Mouse (Mus musculus) midbrain, embryonic 14.5 days (tissue): ENCODE measurements around the gene Psmc3ip. TPM values are rescaled to one million over a fixed set of nuclear protein-coding genes. Genes with fewer than 3 reads are reported as not detected.
A peak's percentile ranks its signal among the peaks of the same experiment; 100 is the strongest.
"Not testable (repeated sequence)": the region's sequence is repeated elsewhere in the genome, so short reads cannot be mapped to it uniquely, and the experiment has no call there.

Source experiments
- ATAC-seq: fragments of 200-750 bp; cut with Nextera tagmentation; 2 replicates; pipeline ENCODE4 v1.8.0; 2017; ENCODE audit warnings: moderate number of reproducible peaks, moderate library complexity; ENCODE audit not compliant: low FRiP score, low TSS enrichment
- DNase-seq: peaks from one replicate; pipeline ENCODE4 v3.0.0-alpha.2; 2015
- H3K27ac ChIP-seq: fragments of 300-500 bp; sonication (generic); replicated peaks from 2 replicates; pipeline ENCODE4 v1.5.1; 2014; ENCODE audit warnings: mild to moderate bottlenecking, low read depth, low read length, moderate library complexity
- H3K27me3 ChIP-seq: fragments of 300-500 bp; sonication (generic); 2 replicates; pipeline ENCODE4 v1.6.1; 2014; ENCODE audit warnings: low read length, control low read depth, mixed read lengths; ENCODE audit not compliant: control insufficient read depth, insufficient read depth
- H3K36me3 ChIP-seq: fragments of 300-500 bp; sonication (generic); 2 replicates; pipeline ENCODE4 v1.6.1; 2014; ENCODE audit warnings: low read length, control low read depth; ENCODE audit not compliant: control insufficient read depth, insufficient read depth
- H3K4me1 ChIP-seq: fragments of 300-500 bp; sonication (generic); 2 replicates; pipeline ENCODE4 v1.6.1; 2014; ENCODE audit warnings: mild to moderate bottlenecking, antibody characterized with exemption, low read length, control low read depth; ENCODE audit not compliant: control insufficient read depth, insufficient read depth
- H3K4me2 ChIP-seq: fragments of 300-500 bp; sonication (generic); 2 replicates; pipeline ENCODE4 v1.6.1; 2014; ENCODE audit warnings: mild to moderate bottlenecking, low read length, moderate library complexity
- H3K4me3 ChIP-seq: fragments of 300-500 bp; sonication (generic); replicated peaks from 2 replicates; pipeline ENCODE4 v1.5.1; 2014; ENCODE audit warnings: low read depth, low read length
- H3K9ac ChIP-seq: fragments of 300-500 bp; sonication (generic); replicated peaks from 2 replicates; pipeline ENCODE4 v1.6.1; 2014; ENCODE audit warnings: mild to moderate bottlenecking, low read length, moderate library complexity
- H3K9me3 ChIP-seq: fragments of 300-500 bp; sonication (generic); 2 replicates; pipeline ENCODE4 v1.6.1; 2016; ENCODE audit warnings: low read length, control low read depth, mixed read lengths; ENCODE audit not compliant: control insufficient read depth
- WGBS: fragments of 180-500 bp; shearing (Covaris S2); extraction: QIAGEN DNeasy Blood & Tissue Kit; methylation state at CpG from one replicate; pipeline ENCODE4 v1.1.7; 2014; 5-methylcytosine and 5-hydroxymethylcytosine counted together
- polyA plus RNA-seq: library from polyadenylated mRNA; unstranded; fragments of >200 nt; fragmentation: Nextera tagmentation; extraction: Ambion mirVana; gene quantifications from 2 replicates; pipeline ENCODE4 v1.2.1, GENCODE M21; 2014

The Psmc3ip gene
- polyA plus RNA-seq, 1 experiment from 2014 or later, result 19.2 TPM

DNA sequence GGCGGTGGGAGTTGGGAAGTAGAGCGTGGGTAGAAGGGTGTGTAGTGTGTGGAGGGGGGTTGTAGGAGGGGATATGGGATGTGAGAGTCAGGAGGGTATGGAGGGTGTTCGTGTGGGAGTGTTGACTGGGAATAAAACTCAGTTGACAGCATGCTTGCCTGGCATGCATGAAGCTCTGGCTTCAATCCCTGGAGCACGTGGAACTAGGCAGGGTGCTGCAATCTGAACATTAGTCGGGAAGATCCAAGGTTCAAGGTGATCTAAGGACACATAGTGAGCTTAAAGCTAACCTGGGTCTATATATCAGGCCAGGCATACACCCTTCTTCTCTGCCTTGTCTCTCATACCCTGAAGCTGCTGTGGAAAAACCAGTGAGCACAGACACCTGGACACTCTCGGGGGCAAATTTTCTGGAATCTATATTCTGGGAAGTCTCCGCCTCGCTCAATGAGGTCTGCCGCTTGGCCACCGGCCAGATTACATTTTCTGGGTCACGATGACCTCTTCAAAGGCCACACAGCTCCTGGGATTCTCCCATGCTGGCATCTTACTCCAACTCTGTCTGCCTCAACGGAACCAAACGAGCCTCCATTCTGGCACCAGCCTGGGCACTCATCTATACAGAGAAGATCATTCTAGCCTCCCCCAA lies 39.1 kb upstream of the Psmc3ip start:
- ATAC-seq, result no peak
- no peaks in the 10 kb centered on the region for H3K9me3 ChIP-seq
- no peak for DNase-seq
- H3K36me3 ChIP-seq, result no peaks in the 10 kb centered on the region
- no peak overlapping the region for H3K27ac ChIP-seq
- H3K27me3 ChIP-seq, result no peaks in the 10 kb centered on the region
- H3K4me3 ChIP-seq, result no peak overlapping the region
- H3K4me2 ChIP-seq, result no peak overlapping the region
- H3K4me1 ChIP-seq, result no peaks in the 10 kb centered on the region
- 86% methylated on average over 13 of the region's 13 CpGs for WGBS
- no peak overlapping the region for H3K9ac ChIP-seq

DNA sequence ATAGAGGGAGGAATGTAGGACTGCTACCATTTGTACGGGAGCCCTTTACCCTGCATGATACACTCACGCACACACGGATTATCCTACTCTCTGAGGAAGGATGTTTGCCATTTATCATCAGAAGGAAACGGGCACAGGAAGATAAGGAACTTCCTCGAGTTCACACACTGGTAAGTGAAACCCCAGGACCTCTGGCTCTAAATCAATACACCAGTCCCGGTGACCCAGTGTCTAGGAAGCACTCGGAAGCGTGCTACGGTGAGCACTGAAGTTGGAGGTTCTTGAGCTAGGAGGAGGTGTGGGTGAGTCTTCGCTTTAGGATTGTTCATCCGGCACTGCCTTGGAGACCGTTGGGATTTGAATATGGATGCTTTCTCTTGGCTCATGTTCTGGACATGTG lies 37.8 kb upstream of the Psmc3ip start:
- no peak overlapping the region for H3K27ac ChIP-seq
- H3K4me1 ChIP-seq, result no peaks in the 10 kb centered on the region
- no peak overlapping the region for H3K9ac ChIP-seq
- ATAC-seq (no peak), DNase-seq (no peak)
- WGBS, result 89% methylated on average over 12 of the region's 12 CpGs
- no peak overlapping the region for H3K4me2 ChIP-seq
- no peaks in the 10 kb centered on the region for H3K27me3 ChIP-seq
- H3K36me3 ChIP-seq, result no peaks in the 10 kb centered on the region
- H3K4me3 ChIP-seq, result no peak overlapping the region
- H3K9me3 ChIP-seq, result no peaks in the 10 kb centered on the region

- H3K4me1 ChIP-seq, result no peaks in the 10 kb centered on the region
- ATAC-seq (no peak), DNase-seq (peak; percentile 34)
- no peaks in the 10 kb centered on the region for H3K9me3 ChIP-seq
- H3K9ac ChIP-seq, result no peak overlapping the region
- H3K27ac ChIP-seq, result no peak overlapping the region
- H3K36me3 ChIP-seq, result peaks cover 2% of the 10 kb centered on the region
- H3K4me2 ChIP-seq, result no peak overlapping the region
- 86% methylated on average over 6 of the region's 6 CpGs for WGBS
- H3K4me3 ChIP-seq, result no peak overlapping the region
- no peaks in the 10 kb centered on the region for H3K27me3 ChIP-seq
Measured at GRCm38 (mm10) chr11:101131701-101132100, 36.5 kb upstream of the Psmc3ip start.

- no peak for ATAC-seq
- Histone ChIP-seq H3K9me3 (no peaks in the 10 kb centered on the region), H3K36me3 (peaks cover 7% of the 10 kb centered on the region), H3K4me3 (no peak overlapping the region), H3K4me2 (no peak overlapping the region), H3K27ac (no peak overlapping the region), H3K9ac (no peak overlapping the region), H3K4me1 (no peaks in the 10 kb centered on the region), H3K27me3 (no peaks in the 10 kb centered on the region)
- WGBS, result 95% methylated on average over 2 of the region's 2 CpGs
- no peak for DNase-seq
Measured at GRCm38 (mm10) chr11:101131187-101131586, 36.0 kb upstream of the Psmc3ip start.

DNA sequence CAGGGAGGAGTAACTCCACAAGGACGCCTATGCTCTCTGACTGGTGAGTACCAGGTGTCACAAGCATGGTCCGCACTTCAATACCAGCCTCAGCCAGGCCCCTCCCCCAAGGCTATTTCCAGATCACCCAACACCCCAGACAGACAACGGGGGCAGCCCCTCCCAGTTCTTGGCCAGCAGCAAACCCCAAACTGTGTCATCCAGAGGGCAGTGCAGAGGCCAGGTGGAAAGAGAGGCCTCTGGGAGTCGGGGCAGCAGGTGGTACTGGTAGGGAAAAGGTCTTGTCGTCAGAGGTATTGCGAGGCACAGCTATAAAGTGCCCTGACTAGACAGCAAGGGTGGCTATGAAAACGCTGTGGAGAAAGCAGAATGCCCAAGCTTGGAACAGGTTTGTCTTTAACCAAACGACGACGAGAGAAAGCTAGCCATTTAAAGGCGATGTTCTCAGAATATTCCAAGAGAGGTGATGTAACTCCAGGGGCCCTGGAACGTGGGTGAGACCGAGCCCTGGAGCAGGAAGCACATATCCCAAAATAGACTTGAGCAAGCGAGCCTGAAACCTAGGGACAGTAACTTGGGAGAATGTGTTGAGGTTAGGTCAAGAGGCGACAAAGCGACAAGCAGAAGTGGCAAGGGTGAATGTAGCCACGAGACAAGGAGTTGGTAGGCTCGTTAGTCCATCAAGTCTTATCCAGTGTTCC lies 35.0 kb upstream of the Psmc3ip start:
- no peak for DNase-seq

GRCm38 (mm10) chr11:101128996-101129577 lies 33.9 kb upstream of the Psmc3ip start:
- Histone ChIP-seq H3K4me3 (no peak overlapping the region), H3K27me3 (no peaks in the 10 kb centered on the region), H3K36me3 (peaks cover 16% of the 10 kb centered on the region), H3K9ac (no peak overlapping the region), H3K4me1 (no peaks in the 10 kb centered on the region), H3K4me2 (no peak overlapping the region), H3K9me3 (no peaks in the 10 kb centered on the region), H3K27ac (no peak overlapping the region)
- WGBS, result 86% methylated on average over 11 of the region's 11 CpGs
- DNase-seq (no peak), ATAC-seq (no peak)

More for the DNA sequence above, 35.0 kb upstream of the Psmc3ip start:
- Histone ChIP-seq H3K9me3 (no peaks in the 10 kb centered on the region), H3K4me3 (no peak overlapping the region), H3K4me1 (no peaks in the 10 kb centered on the region), H3K4me2 (no peak overlapping the region), H3K27me3 (no peaks in the 10 kb centered on the region), H3K9ac (no peak overlapping the region), H3K36me3 (peaks cover 16% of the 10 kb centered on the region), H3K27ac (no peak overlapping the region)
- WGBS, result 54% methylated on average over 18 of the region's 18 CpGs
- no peak for ATAC-seq

GRCm38 (mm10) chr11:101127075-101127474 lies 31.8 kb upstream of the Psmc3ip start:
- DNase-seq (no peak), ATAC-seq (no peak)
- H3K36me3 ChIP-seq, result peaks cover 29% of the 10 kb centered on the region
- H3K27ac ChIP-seq, result no peak overlapping the region
- WGBS, result 77% methylated on average over 1 of the region's 1 CpGs
- no peaks in the 10 kb centered on the region for H3K27me3 ChIP-seq
- H3K4me1 ChIP-seq, result no peaks in the 10 kb centered on the region
- no peak overlapping the region for H3K4me3 ChIP-seq
- no peak overlapping the region for H3K9ac ChIP-seq
- no peak overlapping the region for H3K4me2 ChIP-seq
- no peaks in the 10 kb centered on the region for H3K9me3 ChIP-seq

DNA sequence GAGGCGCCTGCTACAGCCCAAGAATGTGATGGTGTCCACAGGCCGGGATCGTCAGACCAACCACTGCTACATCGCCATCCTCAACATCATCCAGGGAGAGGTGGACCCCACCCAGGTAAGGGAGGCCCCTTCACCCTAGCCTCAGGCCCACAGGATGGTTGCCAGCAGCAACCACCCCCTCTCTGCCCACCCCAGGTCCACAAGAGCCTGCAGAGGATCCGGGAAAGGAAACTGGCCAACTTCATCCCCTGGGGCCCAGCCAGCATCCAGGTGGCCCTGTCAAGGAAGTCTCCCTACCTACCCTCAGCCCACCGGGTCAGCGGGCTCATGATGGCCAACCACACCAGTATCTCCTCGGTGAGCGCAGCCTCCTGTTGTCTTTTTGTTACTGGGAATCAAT lies 29.8 kb upstream of the Psmc3ip start:
- not testable (repeated sequence) for H3K4me2 ChIP-seq, ATAC-seq, H3K27me3 ChIP-seq, H3K4me3 ChIP-seq, H3K9ac ChIP-seq, H3K27ac ChIP-seq, H3K9me3 ChIP-seq, DNase-seq
- 97% methylated on average over 6 of the region's 9 CpGs for WGBS
- H3K4me1 ChIP-seq, result peaks cover 11% of the 10 kb centered on the region
- H3K36me3 ChIP-seq, result peaks cover 29% of the 10 kb centered on the region

GRCm38 (mm10) chr11:101124494-101124893 lies 29.3 kb upstream of the Psmc3ip start:
- H3K27ac ChIP-seq, ATAC-seq, H3K27me3 ChIP-seq, H3K9ac ChIP-seq, H3K9me3 ChIP-seq, H3K4me3 ChIP-seq, DNase-seq, H3K4me2 ChIP-seq: not testable (repeated sequence)
- WGBS, result 94% methylated on average over 8 of the region's 8 CpGs
- Histone ChIP-seq H3K36me3 (peaks cover 29% of the 10 kb centered on the region), H3K4me1 (peaks cover 11% of the 10 kb centered on the region)
